Mouse (Mus musculus) large intestine, adult 2 months (tissue): ENCODE measurements around the gene Tmem117. TPM values are rescaled to one million over a fixed set of nuclear protein-coding genes. Genes with fewer than 3 reads are reported as not detected.

Experiments used
- DNase-seq: peaks from one replicate; pipeline ENCODE4 v3.0.0-alpha.2; 2012; ENCODE audit warnings: low read depth, low spot score
- WGBS: fragments of 180-500 bp; shearing (Covaris S2); methylation state at CpG from one replicate; pipeline ENCODE4 v1.1.7; 2018; 5-methylcytosine and 5-hydroxymethylcytosine counted together
- polyA plus RNA-seq: library from polyadenylated mRNA; depleted of rRNA; stranded (reverse); fragments of >200 nt; gene quantifications from 2 replicates; pipeline ENCODE4 v1.2.3, GENCODE M21; 2012

Gene Tmem117
- polyA plus RNA-seq, 1 experiment: 18.7 TPM

GRCm38 (mm10) chr15:94639126-94639525 is 10.1 kb downstream of the Tmem117 start:
- no peak for DNase-seq
- 96% methylated on average over 2 of the region's 2 CpGs for WGBS

- WGBS: 47% methylated on average over 6 of the region's 6 CpGs
Measured at GRCm38 (mm10) chr15:94646012-94646411, 17.0 kb downstream of the Tmem117 start.

GRCm38 (mm10) chr15:94648430-94648829 is 19.4 kb downstream of the Tmem117 start:
- no peak for DNase-seq
- WGBS: 89% methylated on average over 8 of the region's 8 CpGs

More at GRCm38 (mm10) chr15:94646012-94646411, 17.0 kb downstream of the Tmem117 start:
- no peak for DNase-seq

- 84% methylated on average over 17 of the region's 17 CpGs for WGBS
- no peak for DNase-seq
Measured at GRCm38 (mm10) chr15:94649071-94649765, 20.2 kb downstream of the Tmem117 start.

GRCm38 (mm10) chr15:94649766-94650120 is 20.7 kb downstream of the Tmem117 start:
- 82% methylated on average over 13 of the region's 13 CpGs for WGBS
- DNase-seq: no peak

GRCm38 (mm10) chr15:94651350-94651749 is 22.3 kb downstream of the Tmem117 start:
- DNase-seq: no peak
- WGBS: 87% methylated on average over 9 of the region's 9 CpGs

- WGBS: 72% methylated on average over 13 of the region's 13 CpGs
- DNase-seq: no peak
Measured at GRCm38 (mm10) chr15:94651969-94652842, 23.2 kb downstream of the Tmem117 start.

- DNase-seq: no peak
- WGBS: 77% methylated on average over 3 of the region's 3 CpGs
Measured at GRCm38 (mm10) chr15:94652843-94653206, 23.8 kb downstream of the Tmem117 start.

GRCm38 (mm10) chr15:94655811-94656323 is 26.8 kb downstream of the Tmem117 start:
- DNase-seq: no peak
- 38% methylated on average over 13 of the region's 13 CpGs for WGBS

GRCm38 (mm10) chr15:94657882-94658281 is 28.9 kb downstream of the Tmem117 start:
- no peak for DNase-seq
- 55% methylated on average over 6 of the region's 6 CpGs for WGBS

- DNase-seq: no peak
- WGBS: 81% methylated on average over 13 of the region's 13 CpGs
Measured at GRCm38 (mm10) chr15:94658392-94659111, 29.5 kb downstream of the Tmem117 start.

- no peak for DNase-seq
- 31% methylated on average over 6 of the region's 6 CpGs for WGBS
Measured at GRCm38 (mm10) chr15:94659112-94659437, 30.0 kb downstream of the Tmem117 start.

- WGBS: 9% methylated on average over 7 of the region's 7 CpGs
- DNase-seq: no peak
Measured at GRCm38 (mm10) chr15:94660913-94661312, 31.9 kb downstream of the Tmem117 start.

- WGBS: 16% methylated on average over 9 of the region's 9 CpGs
- no peak for DNase-seq
Measured at GRCm38 (mm10) chr15:94661398-94661797, 32.4 kb downstream of the Tmem117 start.

GRCm38 (mm10) chr15:94664612-94665011 is 35.6 kb downstream of the Tmem117 start:
- no peak for DNase-seq
- 32% methylated on average over 6 of the region's 6 CpGs for WGBS

- 23% methylated on average over 3 of the region's 3 CpGs for WGBS
- no peak for DNase-seq
Measured at GRCm38 (mm10) chr15:94681135-94681534, 52.1 kb downstream of the Tmem117 start.

GRCm38 (mm10) chr15:94684269-94684668 is 55.2 kb downstream of the Tmem117 start:
- 78% methylated on average over 7 of the region's 7 CpGs for WGBS
- DNase-seq: no peak

GRCm38 (mm10) chr15:94687176-94687575 is 58.1 kb downstream of the Tmem117 start:
- 95% methylated on average over 7 of the region's 7 CpGs for WGBS
- DNase-seq: no peak

GRCm38 (mm10) chr15:94687629-94688028 is 58.6 kb downstream of the Tmem117 start:
- DNase-seq: no peak
- 75% methylated on average over 3 of the region's 3 CpGs for WGBS

- WGBS: 75% methylated on average over 5 of the region's 5 CpGs
- no peak for DNase-seq
Measured at GRCm38 (mm10) chr15:94689195-94689883, 60.3 kb downstream of the Tmem117 start.
